Mouse (Mus musculus) lung, adult 2 months (tissue): Measurements from ENCODE around the gene Mnt.

Experiments
- CTCF ChIP-seq: fragments of 200-500 bp; IDR thresholded peaks from 2 replicates; pipeline ENCODE4 v1.5.1; 2011; ENCODE audit warnings: mild to moderate bottlenecking, low read length, control low read depth; ENCODE audit not compliant: insufficient read depth
- POLR2A ChIP-seq: fragments of 200-500 bp; IDR thresholded peaks from 2 replicates; pipeline ENCODE4 v1.6.1; 2011; ENCODE audit warnings: low read depth, mild to moderate bottlenecking, control low read depth, low read length, borderline replicate concordance; ENCODE audit errors: extremely low read depth

GRCm38 (mm10) chr11:74837056-74837693, 6.5 kb downstream of the Mnt start:
- TF ChIP-seq POLR2A (no peak), CTCF (no peak)
